Mouse (Mus musculus): ENCODE results near the gene Urod.

DNA sequence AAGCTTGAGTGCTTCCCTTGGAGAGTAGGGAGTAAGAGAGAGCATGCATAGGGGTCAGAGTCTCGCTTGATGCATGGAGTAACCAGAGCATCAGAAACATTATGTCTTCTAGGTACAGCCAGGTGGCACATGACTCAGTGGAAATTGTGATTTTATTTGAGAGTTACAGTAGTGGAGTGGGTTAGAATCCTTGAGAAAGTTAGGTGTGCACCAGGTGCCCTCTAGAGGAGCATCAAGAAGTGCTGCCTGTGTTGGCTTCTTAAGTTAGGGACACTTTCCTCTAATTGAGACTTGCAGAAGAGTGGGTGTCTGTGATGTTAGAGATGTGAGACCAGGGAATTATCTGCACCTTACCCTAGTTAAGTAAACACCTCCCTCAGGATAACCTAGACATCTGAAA lies 36.9 kb upstream of the Urod start:
- TF ChIP-seq CTCF (IDR thresholded peaks at IDR 0.05) (peak; percentile 46), EP300 (IDR thresholded peaks at IDR 0.05) (no peak)

Measured in lung, postnatal 0 days (tissue).